Mouse (Mus musculus) liver, adult 10 weeks (tissue): ENCODE measurements around the gene Prx. TPM values are rescaled to one million over a fixed set of nuclear protein-coding genes. Genes with fewer than 3 reads are reported as not detected.

Experiments
- polyA plus RNA-seq: library from polyadenylated mRNA; stranded (reverse); fragments of 350-450 nt; fragmentation: Illumina TruSeq; extraction: RNeasy Lipid Tissue Mini Kit (QIAGEN cat#74804); gene quantifications from one replicate; pipeline ENCODE4 v1.2.3, GENCODE M21; 2014; ENCODE audit warnings: low read depth, low replicate concordance

The Prx gene
- polyA plus RNA-seq, result not detected

DNA sequence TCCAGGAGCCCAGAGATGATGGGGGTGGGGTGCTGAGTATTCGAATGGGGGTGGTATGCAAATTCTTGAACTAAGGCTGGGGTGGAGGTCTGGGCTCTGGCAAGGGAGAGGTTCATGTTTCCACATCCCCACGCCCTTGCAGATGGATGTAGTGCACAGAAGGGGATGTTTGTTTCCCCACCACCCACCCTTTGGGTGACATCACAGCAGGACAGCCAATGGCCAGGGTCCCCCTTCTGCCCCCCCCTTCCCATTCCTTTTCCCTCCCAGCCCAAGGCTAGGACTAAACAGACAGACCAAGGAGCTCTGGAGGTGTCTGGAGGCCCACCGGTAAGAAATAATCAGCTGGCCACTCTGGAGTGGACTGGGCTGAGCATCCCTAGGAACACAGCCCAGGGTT lies at the start of gene Prx:
Prx (plus strand) TSS at position 289 of the 400 bp plus-strand sequence.

DNA sequence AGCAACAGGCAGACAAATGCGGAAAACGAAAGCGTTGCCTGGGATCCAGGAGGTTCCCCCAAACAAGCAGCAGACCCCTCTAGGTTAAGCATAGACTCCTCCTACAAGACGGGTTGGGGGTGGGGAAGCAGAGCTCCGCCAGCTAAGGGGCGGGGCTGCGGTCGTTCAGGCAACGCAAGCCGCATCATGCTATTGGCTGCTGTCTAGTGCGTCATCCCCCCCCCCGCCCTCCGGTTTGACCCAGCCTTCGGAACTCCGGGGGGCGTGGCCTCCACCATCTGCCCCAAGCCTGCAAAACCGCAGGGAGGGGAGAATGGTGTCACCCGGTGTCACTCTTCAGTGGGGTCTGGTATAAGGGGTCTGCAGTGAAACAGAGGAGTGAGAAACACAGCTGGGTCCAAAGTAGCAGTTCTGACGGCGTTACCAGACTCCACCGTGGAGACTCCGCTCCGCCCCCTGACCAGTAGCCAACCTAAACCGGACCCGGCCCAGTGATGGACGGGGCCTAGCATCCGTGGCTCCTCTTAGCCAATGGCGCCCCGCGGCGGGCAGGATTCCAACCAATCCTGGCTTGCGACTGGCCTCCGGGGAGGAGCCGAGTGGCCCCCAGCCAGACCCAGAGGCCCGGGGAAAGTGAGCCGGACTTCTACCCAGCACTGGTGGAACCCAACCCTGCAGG lies 25.8 kb upstream of the Prx start, which contains the start of gene Sertad3:
Sertad3 (plus strand) TSS at position 613 of the 679 bp plus-strand sequence.

DNA sequence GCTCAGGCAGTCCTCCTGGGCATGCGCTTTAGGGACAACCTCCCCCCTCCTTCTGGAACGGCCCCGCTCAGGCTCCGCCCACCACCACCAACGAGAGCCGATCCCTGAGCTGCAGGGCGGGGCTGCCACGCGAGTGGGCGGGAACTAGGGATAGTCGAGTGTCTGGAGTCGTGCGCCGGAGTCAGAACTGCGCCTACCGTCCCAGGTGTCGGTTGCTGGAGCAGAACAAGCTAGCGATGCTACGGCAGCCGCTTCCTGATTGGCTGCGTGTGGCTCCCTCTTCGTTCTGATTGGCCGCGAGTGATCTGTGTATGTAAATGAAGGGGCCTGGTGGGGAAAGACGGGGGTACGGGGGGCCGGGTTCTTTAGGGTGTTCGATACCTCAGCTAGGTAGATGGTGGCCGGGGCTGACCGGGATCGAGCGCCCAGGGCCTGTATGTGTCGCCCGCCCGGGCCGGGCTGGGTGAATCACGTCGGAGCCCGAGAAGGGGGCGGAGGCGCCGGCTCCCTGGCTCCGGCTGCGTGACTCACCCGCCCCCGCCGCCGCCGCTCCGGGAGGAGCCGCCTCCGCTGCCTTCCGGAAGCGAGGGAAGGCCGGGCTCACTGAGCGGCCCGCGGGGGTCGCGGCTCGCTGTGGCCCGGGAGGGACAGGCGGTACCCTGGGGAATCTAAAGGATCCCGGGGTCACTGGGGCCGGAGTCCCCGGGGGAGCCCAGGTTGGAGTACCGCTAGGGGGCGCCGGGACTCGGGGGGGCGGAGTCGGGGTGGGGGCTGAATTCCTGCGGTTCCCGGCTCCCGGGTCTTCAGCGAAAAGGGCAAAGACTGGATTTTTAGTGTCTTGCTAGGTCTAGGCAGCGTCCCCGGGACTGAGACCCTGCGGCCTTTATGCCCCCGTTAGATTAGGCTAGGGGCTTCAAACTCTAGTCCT lies 12.1 kb upstream of the Prx start, which contains the start of gene Sertad1:
Sertad1 (plus strand) TSS at position 141 of the 928 bp plus-strand sequence.

DNA sequence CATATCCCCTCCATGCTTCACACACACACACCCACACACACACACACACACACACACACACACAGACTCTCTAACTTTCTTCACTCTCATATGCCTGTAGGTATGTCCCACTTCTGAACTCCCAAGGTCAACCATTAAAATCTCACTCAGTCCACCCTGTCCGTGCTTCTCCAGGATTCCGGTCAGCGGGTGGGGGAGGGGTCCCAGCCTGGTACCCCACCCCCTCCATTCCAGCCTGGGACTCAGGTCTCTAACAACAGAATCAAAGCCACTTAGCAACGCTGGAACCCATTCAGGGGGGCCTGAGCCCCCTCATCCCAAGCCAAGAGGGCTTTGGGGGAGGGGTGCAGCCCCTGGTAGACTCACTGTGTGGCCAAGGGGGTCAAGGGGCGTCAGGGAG lies 23.8 kb downstream of the Prx start, which contains the start of gene Hipk4:
Hipk4 (plus strand) TSS at position 301 of the 400 bp plus-strand sequence.

DNA sequence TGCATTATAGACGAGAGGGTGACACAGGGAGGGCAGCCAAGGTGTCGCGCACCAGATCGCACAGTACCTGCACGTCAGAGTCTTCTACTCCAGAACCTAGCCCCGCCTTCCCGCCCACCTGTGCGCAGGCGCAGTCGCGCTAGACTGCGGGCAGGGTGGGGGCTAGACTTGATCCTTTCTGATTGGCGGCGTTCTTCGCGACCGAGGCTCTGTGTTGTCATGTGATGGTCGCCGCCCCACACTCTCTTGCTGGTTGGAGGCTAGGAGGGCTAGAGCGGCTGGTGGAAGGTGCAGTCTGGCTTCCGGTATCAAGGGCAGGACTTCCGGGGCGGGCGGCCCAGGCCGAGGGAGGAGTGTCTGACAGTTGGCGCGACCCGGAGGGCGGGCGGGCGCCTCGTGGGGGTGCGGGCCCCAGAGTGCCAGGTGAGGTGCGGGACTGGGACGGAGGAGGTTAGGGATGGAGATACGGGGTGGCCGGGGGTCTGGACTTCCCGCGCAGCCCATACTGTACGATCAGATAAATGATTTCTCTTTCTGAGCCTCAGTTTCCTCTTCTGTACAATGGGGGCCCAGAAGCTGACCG lies 53.9 kb downstream of the Prx start, which contains the start of the genes Pld3 and 2310022A10Rik:
Pld3 (minus strand) TSS at position 288 of the 583 bp plus-strand sequence.
2310022A10Rik (plus strand) TSS at position 303 of the 583 bp plus-strand sequence.

Other genes with a start within 250 kb of the Prx start
- gene Numbl, start 240.9 kb upstream of the Prx start, polyA plus RNA-seq, result not detected
- gene Ltbp4, start 161.6 kb upstream of the Prx start, polyA plus RNA-seq, result 0.74 TPM
- 0.66 TPM for gene Shkbp1, start 143.3 kb upstream of the Prx start, polyA plus RNA-seq
- gene Gm20479, start 141.9 kb upstream of the Prx start, polyA plus RNA-seq, result not detected
- gene Sptbn4, start 51.6 kb upstream of the Prx start, polyA plus RNA-seq, result not detected
- 6.6 TPM for gene Blvrb, start 51.3 kb upstream of the Prx start, polyA plus RNA-seq
- 1.2 TPM for gene Sertad3, start 25.6 kb upstream of the Prx start, polyA plus RNA-seq
- gene Sertad1, start 12.4 kb upstream of the Prx start, polyA plus RNA-seq, result 0.56 TPM
- not detected for gene Hipk4, start 23.9 kb downstream of the Prx start, polyA plus RNA-seq
- gene Pld3, start 53.9 kb downstream of the Prx start, polyA plus RNA-seq, result 0.58 TPM
- gene 2310022A10Rik, start 53.9 kb downstream of the Prx start, polyA plus RNA-seq, result 2.3 TPM
- gene Akt2, start 92.2 kb downstream of the Prx start, polyA plus RNA-seq, result 14.8 TPM
- not detected for gene Ttc9b, start 154.6 kb downstream of the Prx start, polyA plus RNA-seq
- 1.0 TPM for gene Map3k10, start 175.3 kb downstream of the Prx start, polyA plus RNA-seq
- 0.42 TPM for gene Zfp607b, start 190.0 kb downstream of the Prx start, polyA plus RNA-seq
- 8.8 TPM for gene Zfp60, start 232.1 kb downstream of the Prx start, polyA plus RNA-seq